Mouse (Mus musculus) embryonic stem cell, embryonic (primary cell): ENCODE results near the gene Tmem190.

Source experiments
- CTCF ChIA-PET, 4 experiments: fragments of 300-600 bp in 2 of 4; fragments of 350-600 bp in 2 of 4; sonication (Branson Sonifier 250); formaldehyde crosslinking; loops; one replicate each; lab custom pipeline; 2022; ENCODE audit warnings: inconsistent platforms in 2 of 4; lab: Charles Lee
- POLR2A ChIA-PET, 4 experiments: fragments of 300-600 bp in 2 of 4; fragments of 350-600 bp in 2 of 4; sonication (Branson Sonifier 250); formaldehyde crosslinking; loops; one replicate each; lab custom pipeline; 2022; ENCODE audit warnings: antibody characterized with exemption in 4 of 4, inconsistent platforms in 1 of 4; lab: Charles Lee

Tmem190 gene

GRCm38 (mm10) chr7:4820925-4821324 is 38.2 kb downstream of the Tmem190 start:
- POLR2A ChIA-PET: interaction anchor here in 3 of 4 experiments (0.6 to 23.6 kb wide), 36 partner anchors 8 to 209 kb away, joined by 3 to 989 read pairs (median 4); partner anchors contain the start of genes Isoc2a (in 3 of the 3), Ube2s (in 3 of the 3), Rpl28 (in 2 of the 3) and Shisa7 (in 2 of the 3)
- CTCF ChIA-PET: interaction anchor here in 1 of 4 experiments (0.9 kb wide), 1 partner anchor 136 kb away, joined by 4 read pairs; the partner anchor contains the start of gene Hspbp1

GRCm38 (mm10) chr7:4821690-4822089 is 39.0 kb downstream of the Tmem190 start:
- ChIA-PET CTCF (interaction anchor here in 3 of 4 experiments (1.1 to 2.3 kb wide), 4 partner anchors 9 to 15 kb away, joined by 3 to 10 read pairs (median 6); partner anchors contain the start of gene Ube2s (in 1 of the 3)), POLR2A (interaction anchor here (0.5 to 22.0 kb wide), 62 partner anchors 9 to 1351 kb away, joined by 3 to 646 read pairs (median 7); partner anchors contain the start of genes Ube2s (in 4 of the 4), Cox6b2 (in 3 of the 4), Rpl28 (in 3 of the 4) and Ccdc106 (in 2 of the 4))

DNA sequence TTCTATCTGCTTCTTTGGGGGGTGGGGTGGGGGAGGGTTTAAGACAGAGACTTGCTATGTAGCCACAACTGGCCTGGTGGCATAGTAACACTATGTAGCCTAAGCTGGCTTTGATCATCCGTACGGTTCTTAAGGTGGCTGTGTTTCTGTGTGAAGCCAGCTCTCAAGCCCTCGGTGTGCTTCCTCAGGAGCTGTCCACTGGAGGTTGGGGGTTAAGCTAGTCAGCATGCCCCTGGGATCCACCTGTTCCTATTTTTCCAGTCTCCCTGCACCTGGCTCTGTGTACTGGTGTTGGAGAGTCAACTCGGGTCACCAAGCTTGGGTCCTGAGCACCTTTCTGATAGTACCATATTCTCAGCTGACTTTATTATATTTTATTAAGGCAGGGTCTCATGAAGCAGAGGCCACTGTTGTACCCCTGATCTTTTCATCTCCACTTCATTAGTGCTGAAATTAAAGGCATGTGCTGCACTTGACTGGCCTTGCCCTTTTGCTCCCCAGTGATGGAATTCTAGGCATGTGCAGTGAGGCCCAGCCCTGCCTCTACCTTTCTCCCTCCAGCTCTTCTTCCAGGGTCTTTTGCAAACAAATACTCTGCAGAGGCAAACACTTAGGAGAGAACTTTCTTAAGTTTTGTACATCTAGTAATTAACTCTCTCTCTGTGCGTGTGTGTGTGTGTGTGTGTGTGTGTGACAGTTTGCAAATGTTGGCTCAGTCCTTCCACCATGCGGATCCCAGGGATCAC is 39.6 kb downstream of the Tmem190 start:
- POLR2A ChIA-PET: interaction anchor here (0.5 to 22.0 kb wide), 97 partner anchors 8 to 1621 kb away, joined by 3 to 646 read pairs (median 5); partner anchors contain the start of genes Ube2s (in 4 of the 4), Cox6b2 (in 3 of the 4), Fiz1 (in 3 of the 4) and Kmt5c (in 3 of the 4)
- CTCF ChIA-PET: interaction anchor here (0.6 to 2.3 kb wide), 12 partner anchors 10 to 80 kb away, joined by 3 to 10 read pairs (median 3); partner anchors contain the start of genes Rpl28 (in 1 of the 4) and Ube2s (in 1 of the 4)

DNA sequence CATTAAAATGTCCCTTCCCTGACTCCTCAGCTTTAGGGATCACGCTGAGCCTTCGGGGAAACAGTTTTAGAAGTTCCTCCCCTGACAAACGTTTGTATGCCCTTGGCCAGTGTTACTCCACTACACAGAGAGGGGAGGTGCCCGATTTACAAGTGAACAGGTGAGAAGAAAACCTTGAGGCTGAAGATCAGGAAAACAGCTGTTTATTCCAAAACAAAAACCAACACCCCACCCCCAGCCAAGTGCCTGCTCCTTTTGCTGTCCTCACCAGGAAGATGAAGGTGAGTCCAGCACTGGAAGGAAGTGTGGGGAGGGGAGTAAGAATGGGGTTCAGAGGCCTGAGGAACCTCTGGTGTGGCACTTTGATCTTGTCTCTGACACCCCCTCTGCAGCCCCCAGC is 42.6 kb downstream of the Tmem190 start:
- POLR2A ChIA-PET: interaction anchor here (0.6 to 22.0 kb wide), 42 partner anchors 8 to 249 kb away, joined by 3 to 646 read pairs (median 5); partner anchors contain the start of genes Ube2s (in 4 of the 4), Isoc2a (in 3 of the 4), Rpl28 (in 3 of the 4) and Shisa7 (in 3 of the 4)

GRCm38 (mm10) chr7:4830476-4830875 is 47.7 kb downstream of the Tmem190 start:
- CTCF ChIA-PET: interaction anchor here in 2 of 4 experiments (0.5 to 0.6 kb wide), 2 partner anchors 104 kb away, joined by 3 read pairs; no protein-coding TSS in a partner anchor
- POLR2A ChIA-PET: interaction anchor here (0.6 to 22.0 kb wide), 34 partner anchors 8 to 1487 kb away, joined by 3 to 646 read pairs (median 4); partner anchors contain the start of genes Ube2s (in 4 of the 4), Rpl28 (in 2 of the 4), Shisa7 (in 2 of the 4) and Cox6b2 (in 1 of the 4)

More for the DNA sequence above, 42.6 kb downstream of the Tmem190 start:
- CTCF ChIA-PET: interaction anchor here in 2 of 4 experiments (1.6 to 2.0 kb wide), 2 partner anchors 11 to 75 kb away, joined by 5 to 6 read pairs; no protein-coding TSS in a partner anchor
